Mouse (Mus musculus): ENCODE data around the gene Myl6. TPM values are rescaled to one million over a fixed set of nuclear protein-coding genes. Genes with fewer than 3 reads are reported as not detected.

Gene Myl6
- total RNA-seq, 2 experiments from 2014 or later, result 739 to 765 TPM

- no peak for DNase-seq
Observed at GRCm38 (mm10) chr10:128489785-128490184, 4.2 kb downstream of the Myl6 start.

- DNase-seq, result no peak
Observed at GRCm38 (mm10) chr10:128489380-128489779, 4.6 kb downstream of the Myl6 start.

GRCm38 (mm10) chr10:128488776-128489175 is 5.2 kb downstream of the Myl6 start:
- no peak for DNase-seq

GRCm38 (mm10) chr10:128487861-128488712 is 5.9 kb downstream of the Myl6 start:
- DNase-seq, result no peak

GRCm38 (mm10) chr10:128486370-128486769 is 7.6 kb downstream of the Myl6 start:
- no peak for DNase-seq

- DNase-seq, result no peak
Observed at GRCm38 (mm10) chr10:128474366-128474765, 19.6 kb downstream of the Myl6 start.

- DNase-seq, result no peak
Observed at GRCm38 (mm10) chr10:128460270-128460630, 33.7 kb downstream of the Myl6 start.

GRCm38 (mm10) chr10:128459409-128460269 is 34.3 kb downstream of the Myl6 start:
- peak; percentile 49 for DNase-seq

GRCm38 (mm10) chr10:128458719-128459408 is 35.1 kb downstream of the Myl6 start, which contains the start of gene Smarcc2:
Gene Smarcc2 (plus strand): TSS chr10:128459248.
- peak; percentile 94 for DNase-seq

- DNase-seq, result peak; percentile 97
Observed at GRCm38 (mm10) chr10:128458348-128458718, 35.6 kb downstream of the Myl6 start.

GRCm38 (mm10) chr10:128457676-128458075 is 36.3 kb downstream of the Myl6 start:
- no peak for DNase-seq

- peak; percentile 80 for DNase-seq
Observed at GRCm38 (mm10) chr10:128455280-128455679, 38.7 kb downstream of the Myl6 start.

GRCm38 (mm10) chr10:128454471-128454870 is 39.5 kb downstream of the Myl6 start:
- no peak for DNase-seq

- no peak for DNase-seq
Observed at GRCm38 (mm10) chr10:128451014-128451413, 42.9 kb downstream of the Myl6 start.

- DNase-seq, result no peak
Observed at GRCm38 (mm10) chr10:128445407-128445806, 48.5 kb downstream of the Myl6 start.

- DNase-seq, result no peak
Observed at GRCm38 (mm10) chr10:128444354-128444753, 49.6 kb downstream of the Myl6 start.

- DNase-seq, result no peak
Observed at GRCm38 (mm10) chr10:128442718-128443117, 51.2 kb downstream of the Myl6 start.

GRCm38 (mm10) chr10:128441324-128442119 is 52.4 kb downstream of the Myl6 start:
- DNase-seq, result no peak

All from adrenal gland, postnatal 10 days (tissue).